Mouse (Mus musculus): ENCODE data around the gene Csmd2. TPM values are rescaled to one million over a fixed set of nuclear protein-coding genes. Genes with fewer than 3 reads are reported as not detected.

Gene Csmd2
- polyA plus RNA-seq, 1 experiment, result 0.07 TPM

GRCm38 (mm10) chr4:128135014-128135622 lies 147.5 kb downstream of the Csmd2 start:
- Histone ChIP-seq H3K36me3 (ENCODE audit: control insufficient read depth, insufficient read depth, low read length) (no peaks in the 10 kb centered on the region), H3K4me3 (ENCODE audit: extremely low read depth, insufficient read depth, insufficient read length) (no peak overlapping the region), H3K4me1 (ENCODE audit: control insufficient read depth, insufficient read depth, insufficient read length) (no peaks in the 10 kb centered on the region), H3K27me3 (ENCODE audit: control insufficient read depth, insufficient read depth, low read length) (no peaks in the 10 kb centered on the region), H3K27ac (ENCODE audit: insufficient read depth, low read length) (no peak overlapping the region)
- TF ChIP-seq CTCF (IDR thresholded peaks at IDR 0.05; ENCODE audit: extremely low read depth, insufficient read depth, insufficient read length, insufficient replicate concordance) (no peak), POLR2A (IDR thresholded peaks at IDR 0.05; ENCODE audit: low read depth, low read length) (no peak)
- WGBS, result 76% methylated on average over 12 of the region's 12 CpGs
- no peak for DNase-seq (ENCODE audit: low read depth in 1 of 2, low spot score in 2 of 2)

GRCm38 (mm10) chr4:128139991-128140390 lies 152.3 kb downstream of the Csmd2 start:
- TF ChIP-seq CTCF (IDR thresholded peaks at IDR 0.05; ENCODE audit: extremely low read depth, insufficient read depth, insufficient read length, insufficient replicate concordance) (no peak), POLR2A (IDR thresholded peaks at IDR 0.05; ENCODE audit: low read depth, low read length) (no peak)
- H3K4me1 ChIP-seq (ENCODE audit: control insufficient read depth, insufficient read depth, insufficient read length), result no peaks in the 10 kb centered on the region
- no peak overlapping the region for H3K27ac ChIP-seq (ENCODE audit: insufficient read depth, low read length)
- H3K4me3 ChIP-seq (ENCODE audit: extremely low read depth, insufficient read depth, insufficient read length), result no peak overlapping the region
- no peaks in the 10 kb centered on the region for H3K36me3 ChIP-seq (ENCODE audit: control insufficient read depth, insufficient read depth, low read length)
- WGBS, result 85% methylated on average over 2 of the region's 2 CpGs
- H3K27me3 ChIP-seq (ENCODE audit: control insufficient read depth, insufficient read depth, low read length), result no peaks in the 10 kb centered on the region
- no peak for DNase-seq (ENCODE audit: low read depth in 1 of 2, low spot score in 2 of 2)

- WGBS, result 69% methylated on average over 10 of the region's 10 CpGs
- Histone ChIP-seq H3K4me1 (ENCODE audit: control insufficient read depth, insufficient read depth, insufficient read length) (no peaks in the 10 kb centered on the region), H3K4me3 (ENCODE audit: extremely low read depth, insufficient read depth, insufficient read length) (no peak overlapping the region), H3K27me3 (ENCODE audit: control insufficient read depth, insufficient read depth, low read length) (no peaks in the 10 kb centered on the region), H3K36me3 (ENCODE audit: control insufficient read depth, insufficient read depth, low read length) (no peaks in the 10 kb centered on the region), H3K27ac (ENCODE audit: insufficient read depth, low read length) (no peak overlapping the region)
- no peak for TF ChIP-seq POLR2A (IDR thresholded peaks at IDR 0.05; ENCODE audit: low read depth, low read length)
- TF ChIP-seq CTCF (IDR thresholded peaks at IDR 0.05; ENCODE audit: extremely low read depth, insufficient read depth, insufficient read length, insufficient replicate concordance), result no peak
- DNase-seq (ENCODE audit: low read depth in 1 of 2, low spot score in 2 of 2), result no peak
Observed at GRCm38 (mm10) chr4:128141161-128142101, 153.8 kb downstream of the Csmd2 start.

- 74% methylated on average over 3 of the region's 3 CpGs for WGBS
- no peak for DNase-seq (ENCODE audit: low read depth in 1 of 2, low spot score in 2 of 2)
- no peaks in the 10 kb centered on the region for H3K4me1 ChIP-seq (ENCODE audit: control insufficient read depth, insufficient read depth, insufficient read length)
- TF ChIP-seq CTCF (IDR thresholded peaks at IDR 0.05; ENCODE audit: extremely low read depth, insufficient read depth, insufficient read length, insufficient replicate concordance) (no peak), POLR2A (IDR thresholded peaks at IDR 0.05; ENCODE audit: low read depth, low read length) (no peak)
- H3K4me3 ChIP-seq (ENCODE audit: extremely low read depth, insufficient read depth, insufficient read length), result no peak overlapping the region
- H3K27ac ChIP-seq (ENCODE audit: insufficient read depth, low read length), result no peak overlapping the region
- no peaks in the 10 kb centered on the region for H3K27me3 ChIP-seq (ENCODE audit: control insufficient read depth, insufficient read depth, low read length)
- no peaks in the 10 kb centered on the region for H3K36me3 ChIP-seq (ENCODE audit: control insufficient read depth, insufficient read depth, low read length)
Observed at GRCm38 (mm10) chr4:128142279-128142678, 154.6 kb downstream of the Csmd2 start.

- H3K27me3 ChIP-seq (ENCODE audit: control insufficient read depth, insufficient read depth, low read length), result no peaks in the 10 kb centered on the region
- 73% methylated on average over 3 of the region's 3 CpGs for WGBS
- H3K27ac ChIP-seq (ENCODE audit: insufficient read depth, low read length), result no peak overlapping the region
- TF ChIP-seq POLR2A (IDR thresholded peaks at IDR 0.05; ENCODE audit: low read depth, low read length), result no peak
- TF ChIP-seq CTCF (IDR thresholded peaks at IDR 0.05; ENCODE audit: extremely low read depth, insufficient read depth, insufficient read length, insufficient replicate concordance), result no peak
- no peak overlapping the region for H3K4me3 ChIP-seq (ENCODE audit: extremely low read depth, insufficient read depth, insufficient read length)
- H3K36me3 ChIP-seq (ENCODE audit: control insufficient read depth, insufficient read depth, low read length), result no peaks in the 10 kb centered on the region
- DNase-seq (ENCODE audit: low read depth in 1 of 2, low spot score in 2 of 2), result no peak
- H3K4me1 ChIP-seq (ENCODE audit: control insufficient read depth, insufficient read depth, insufficient read length), result no peaks in the 10 kb centered on the region
Observed at GRCm38 (mm10) chr4:128143147-128143546, 155.5 kb downstream of the Csmd2 start.

- WGBS, result 86% methylated on average over 4 of the region's 4 CpGs
- TF ChIP-seq CTCF (IDR thresholded peaks at IDR 0.05; ENCODE audit: extremely low read depth, insufficient read depth, insufficient read length, insufficient replicate concordance), result no peak
- no peak for TF ChIP-seq POLR2A (IDR thresholded peaks at IDR 0.05; ENCODE audit: low read depth, low read length)
- Histone ChIP-seq H3K36me3 (ENCODE audit: control insufficient read depth, insufficient read depth, low read length) (no peaks in the 10 kb centered on the region), H3K27ac (ENCODE audit: insufficient read depth, low read length) (no peak overlapping the region), H3K4me1 (ENCODE audit: control insufficient read depth, insufficient read depth, insufficient read length) (no peaks in the 10 kb centered on the region), H3K4me3 (ENCODE audit: extremely low read depth, insufficient read depth, insufficient read length) (no peak overlapping the region), H3K27me3 (ENCODE audit: control insufficient read depth, insufficient read depth, low read length) (no peaks in the 10 kb centered on the region)
- DNase-seq (ENCODE audit: low read depth in 1 of 2, low spot score in 2 of 2), result no peak
Observed at GRCm38 (mm10) chr4:128149524-128149923, 161.9 kb downstream of the Csmd2 start.

Measured in spleen, adult 2 months (tissue).